8 mouse cellular contexts compared by ENCODE assay signal in the genomic region with DNA sequence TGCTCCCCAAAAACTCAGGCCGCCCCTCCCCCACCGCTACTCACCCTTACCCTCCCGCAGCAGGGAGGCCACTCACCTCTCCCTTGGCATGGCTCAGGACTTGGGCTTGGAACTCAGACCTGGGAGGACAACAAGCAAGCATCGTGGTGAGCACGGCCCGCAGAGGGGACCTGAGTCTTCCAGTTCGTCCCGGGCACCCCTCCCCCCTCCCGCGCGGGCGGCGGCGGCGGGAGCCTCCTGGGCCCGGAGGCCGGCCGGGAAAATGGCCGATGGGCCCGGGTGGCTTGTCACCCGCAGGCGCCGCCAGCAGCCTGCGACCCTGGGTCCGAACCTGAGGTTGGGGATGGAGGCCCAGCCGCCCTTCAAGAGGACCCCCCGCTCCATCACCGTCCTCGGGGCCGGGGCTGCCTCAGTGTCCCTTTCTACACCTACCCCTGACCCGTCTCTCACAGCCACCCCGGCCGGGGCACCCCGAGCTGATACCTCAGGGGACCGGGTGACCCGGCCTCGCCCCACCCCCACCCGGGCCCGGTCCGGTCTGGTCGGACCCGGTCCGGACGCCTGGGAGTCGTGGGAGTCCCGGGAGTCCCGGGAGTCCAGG. TPM values are rescaled to one million over a fixed set of nuclear protein-coding genes. Genes with fewer than 3 reads are reported as not detected.
DNase-seq lines count a peak whose midpoint lies in the region; ATAC-seq and TF ChIP-seq lines count a peak whose summit lies in the region.

No protein-coding gene starts in this region.

- no peak overlapping the region for H3K27ac ChIP-seq in heart, adult 2 months
- H3K27ac ChIP-seq in embryonic facial prominence, embryonic 14.5 days (replicated peaks; ENCODE audit: low read depth, low read length) = 0 out of 2 replicates have a peak overlapping the region, but pooled peaks have one; percentile 29
- H3K27ac ChIP-seq in hindbrain, embryonic 11.5 days (ENCODE audit: low read depth, low read length) = peak overlapping the region; percentile 51; the same call in 1 of the 2 replicates
- no peak overlapping the region for H3K27ac ChIP-seq in midbrain, embryonic 14.5 days (replicated peaks; ENCODE audit: low read depth, low read length)

- H3K9me3 ChIP-seq in embryonic facial prominence, embryonic 14.5 days (ENCODE audit: control insufficient read depth, low read length) = no peaks in the 10 kb centered on the region
- H3K9me3 ChIP-seq in hindbrain, embryonic 11.5 days (ENCODE audit: control insufficient read depth, low read length) = no peaks in the 10 kb centered on the region
- no peaks in the 10 kb centered on the region for H3K9me3 ChIP-seq in midbrain, embryonic 14.5 days (ENCODE audit: control insufficient read depth, low read length)

- H3K9ac ChIP-seq in heart, adult 2 months (ENCODE audit: low read depth, low read length) = peak overlapping the region; percentile 37
- peak overlapping the region; percentile 78 for H3K9ac ChIP-seq in embryonic facial prominence, embryonic 14.5 days (ENCODE audit: low read depth, low read length)
- H3K9ac ChIP-seq in hindbrain, embryonic 11.5 days (ENCODE audit: low read depth, low read length) = peak overlapping the region; percentile 69
- peak overlapping the region; percentile 66 for H3K9ac ChIP-seq in midbrain, embryonic 14.5 days (replicated peaks; ENCODE audit: low read length)

- no peak for TF ChIP-seq EP300 in heart, adult 2 months (IDR thresholded peaks at IDR 0.05; ENCODE audit: insufficient read depth, low read depth, low read length)

- under 1% methylated on average over 47 of the region's 47 CpGs for WGBS in heart, adult 2 months
- WGBS in embryonic facial prominence, embryonic 14.5 days = under 1% methylated on average over 26 of the region's 47 CpGs
- under 1% methylated on average over 36 of the region's 47 CpGs for WGBS in hindbrain, embryonic 11.5 days
- under 1% methylated on average over 47 of the region's 47 CpGs for WGBS in midbrain, embryonic 14.5 days

- intact Hi-C loops in heart, adult 2 months (cut with DNase I) = loop anchor here (1.0 kb wide), 1 partner anchor 20 kb away; no protein-coding TSS in a partner anchor
- intact Hi-C loops in heart, postnatal 25 days (cut with DNase I) = loop anchor here (2.0 kb wide), 1 partner anchor 20 kb away; no protein-coding TSS in a partner anchor
- intact Hi-C loops in left cerebral cortex, postnatal 4 days (cut with DNase I) = no loop called here

- no peak for TF ChIP-seq POLR2A in heart, adult 2 months (IDR thresholded peaks at IDR 0.05; ENCODE audit: insufficient read depth, low read depth, low read length)

- no peaks in the 10 kb centered on the region for H3K36me3 ChIP-seq in heart, adult 2 months (ENCODE audit: control insufficient read depth, insufficient read depth, low read length)
- H3K36me3 ChIP-seq in embryonic facial prominence, embryonic 14.5 days (ENCODE audit: control insufficient read depth, insufficient read depth, low read length) = peaks cover 18% of the 10 kb centered on the region
- H3K36me3 ChIP-seq in hindbrain, embryonic 11.5 days (ENCODE audit: control insufficient read depth, insufficient read depth, low read length) = no peaks in the 10 kb centered on the region
- H3K36me3 ChIP-seq in midbrain, embryonic 14.5 days (ENCODE audit: control insufficient read depth, insufficient read depth, low read length) = 0 out of 2 replicates have a peak, but pooled peaks cover 2% of the 10 kb centered on the region

- H3K4me2 ChIP-seq in embryonic facial prominence, embryonic 14.5 days (ENCODE audit: low read depth, low read length) = peak overlapping the region; percentile 93
- peak overlapping the region; percentile 98 for H3K4me2 ChIP-seq in hindbrain, embryonic 11.5 days (replicated peaks; ENCODE audit: low read depth, low read length)
- peak overlapping the region; percentile 89 for H3K4me2 ChIP-seq in midbrain, embryonic 14.5 days (ENCODE audit: low read length)

- DNase-seq in heart, adult 2 months = peak; percentile 27 to 52
- DNase-seq in heart, postnatal 25 days (ENCODE audit: low spot score) = no peak
- DNase-seq in adrenal gland, postnatal 10 days = peak; percentile 61
- peak; percentile 21 for DNase-seq in embryonic facial prominence, embryonic 14.5 days (ENCODE audit: low spot score)
- DNase-seq in hindbrain, embryonic 11.5 days (ENCODE audit: low spot score) = peak; percentile 64
- peak; percentile 50 for DNase-seq in left cerebral cortex, postnatal 4 days
- peak; percentile 42 for DNase-seq in midbrain, embryonic 14.5 days
- DNase-seq in testis, postnatal 10 days (ENCODE audit: low spot score) = peak; percentile 80

- no peaks in the 10 kb centered on the region for H3K79me2 ChIP-seq in heart, adult 2 months (replicated peaks; ENCODE audit: control insufficient read depth, insufficient read depth, low read length)

- no peak for TF ChIP-seq CTCF in heart, adult 2 months (IDR thresholded peaks at IDR 0.05)

- H3K27me3 ChIP-seq in heart, adult 2 months (ENCODE audit: control insufficient read depth, insufficient read depth, low read length) = no peaks in the 10 kb centered on the region
- H3K27me3 ChIP-seq in embryonic facial prominence, embryonic 14.5 days (replicated peaks; ENCODE audit: control insufficient read depth, insufficient read depth, low read length) = no peaks in the 10 kb centered on the region
- H3K27me3 ChIP-seq in hindbrain, embryonic 11.5 days (ENCODE audit: control insufficient read depth, insufficient read depth, low read length) = no peaks in the 10 kb centered on the region
- H3K27me3 ChIP-seq in midbrain, embryonic 14.5 days (ENCODE audit: control insufficient read depth, insufficient read depth, low read length) = no peaks in the 10 kb centered on the region

- H3K4me1 ChIP-seq in heart, adult 2 months (ENCODE audit: control insufficient read depth, insufficient read depth, low read length) = 0 out of 2 replicates have a peak, but pooled peaks cover 1% of the 10 kb centered on the region
- peaks cover 20% of the 10 kb centered on the region for H3K4me1 ChIP-seq in embryonic facial prominence, embryonic 14.5 days (ENCODE audit: control insufficient read depth, insufficient read depth, low read length)
- H3K4me1 ChIP-seq in hindbrain, embryonic 11.5 days (replicated peaks; ENCODE audit: control insufficient read depth, insufficient read depth, low read length) = 0 out of 2 replicates have a peak, but pooled peaks cover 2% of the 10 kb centered on the region
- H3K4me1 ChIP-seq in midbrain, embryonic 14.5 days (ENCODE audit: control insufficient read depth, insufficient read depth, low read length) = peaks cover 12% of the 10 kb centered on the region

- ATAC-seq in embryonic facial prominence, embryonic 14.5 days (ENCODE audit: low read depth) = peak; percentile 2; the same call in 1 of the 2 replicates
- peak; percentile 70 for ATAC-seq in hindbrain, embryonic 11.5 days (ENCODE audit: low FRiP score)
- peak; percentile 66 for ATAC-seq in midbrain, embryonic 14.5 days (ENCODE audit: low FRiP score, low TSS enrichment)

- H3K4me3 ChIP-seq in heart, adult 2 months = peak overlapping the region; percentile 63
- H3K4me3 ChIP-seq in embryonic facial prominence, embryonic 14.5 days (ENCODE audit: low read depth, low read length) = peak overlapping the region; percentile 84
- peak overlapping the region; percentile 68 for H3K4me3 ChIP-seq in hindbrain, embryonic 11.5 days (ENCODE audit: low read depth, low read length)
- peak overlapping the region; percentile 64 for H3K4me3 ChIP-seq in midbrain, embryonic 14.5 days (replicated peaks; ENCODE audit: low read depth, low read length)

RNA-seq across cellular contexts. Expression of a gene that starts 0.5 kb away (rescaled TPM):
- 1 to 10 TPM in 1 of 2 experiments, under 1 TPM in 1; 0.91 to 1.3 TPM for total RNA-seq in heart, adult 2 months (2021)
- 0.90 and 1.3 TPM in 2 replicates for polyA plus RNA-seq in heart, adult 2 months (2012; rRNA removed)
- total RNA-seq in heart, postnatal 25 days (2021) = 1 to 10 TPM; 1.2 to 1.3 TPM
- total RNA-seq in adrenal gland, postnatal 10 days (2021) = 10 to 100 TPM; 10.0 to 10.8 TPM
- polyA plus RNA-seq in embryonic facial prominence, embryonic 14.5 days (2014; fragmentation: Nextera tagmentation; extraction: Ambion mirVana) = 73.7 and 82.9 TPM in 2 replicates
- 56.6 and 60.5 TPM in 2 replicates for polyA plus RNA-seq in hindbrain, embryonic 11.5 days (2014; fragmentation: Nextera tagmentation; extraction: Ambion mirVana)
- total RNA-seq in left cerebral cortex, postnatal 4 days (2021) = 1 to 10 TPM; 8.7 to 8.8 TPM
- polyA plus RNA-seq in midbrain, embryonic 14.5 days (2014; fragmentation: Nextera tagmentation; extraction: Ambion mirVana) = 11.9 and 14.1 TPM in 2 replicates

Comparison
In these comparisons a context has a peak if more than half of its experiments do, and no peak if none do; other contexts are left out.
1. H3K27ac ChIP-seq: peak in embryonic facial prominence, embryonic 14.5 days (single experiment) and hindbrain, embryonic 11.5 days (single experiment); none in heart, adult 2 months (single experiment) and midbrain, embryonic 14.5 days (single experiment).
2. ATAC-seq: peak in every context shown above with its lines; median percentile 70 in hindbrain, embryonic 11.5 days; 66 in midbrain, embryonic 14.5 days; 2 in embryonic facial prominence, embryonic 14.5 days.
3. RNA of a gene that starts 0.5 kb away (total RNA-seq): 10.0 to 10.8 TPM in adrenal gland, postnatal 10 days and 8.7 to 8.8 TPM in left cerebral cortex, postnatal 4 days; 0.91 to 1.3 TPM in heart, adult 2 months and 1.2 to 1.3 TPM in heart, postnatal 25 days; every median in the first group is over 4 times any median in the second.
4. Peak in every context shown above with its lines, with median percentiles within 50 percentile points of each other: H3K4me3 ChIP-seq, H3K9ac ChIP-seq and H3K4me2 ChIP-seq.